Mouse (Mus musculus): ENCODE results near the gene Elobl.

Elobl gene

GRCm38 (mm10) chr11:88934089-88935000 is 32.4 kb downstream of the Elobl start:
- no peak for DNase-seq (ENCODE audit: low spot score)

DNA sequence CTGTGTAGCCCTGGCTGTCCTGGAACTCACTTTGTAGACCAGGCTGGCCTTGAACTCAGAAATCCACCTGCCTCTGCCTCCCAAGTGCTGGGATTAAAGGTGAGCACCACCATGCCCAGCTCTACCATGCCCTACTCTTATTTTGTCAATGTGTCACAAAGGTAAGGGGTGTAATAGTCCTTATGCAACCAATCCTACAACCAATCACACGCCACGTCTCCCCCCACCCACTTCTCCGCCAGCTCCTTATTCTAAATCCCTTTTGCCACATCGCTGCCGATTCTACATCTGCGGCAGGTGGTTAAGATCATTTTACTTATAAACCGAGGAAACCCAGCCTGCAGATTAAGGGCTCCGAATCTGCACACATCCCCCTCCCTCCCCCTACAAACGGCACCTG is 33.7 kb downstream of the Elobl start:
- no peak for DNase-seq (ENCODE audit: low spot score)

GRCm38 (mm10) chr11:88931692-88932530 is 34.8 kb downstream of the Elobl start:
- DNase-seq (ENCODE audit: low spot score): no peak

GRCm38 (mm10) chr11:88926566-88926965 is 40.2 kb downstream of the Elobl start:
- DNase-seq (ENCODE audit: low spot score): no peak
